Mouse (Mus musculus) left cerebral cortex, adult 9 months (tissue): ENCODE data around the gene Tjp3.

Experiments used
- DNase-seq, 2 experiments: peaks; one replicate each; pipeline ENCODE4 v3.0.0; 2022; ENCODE audit warnings: low spot score in 2 of 2

Gene Tjp3

DNA sequence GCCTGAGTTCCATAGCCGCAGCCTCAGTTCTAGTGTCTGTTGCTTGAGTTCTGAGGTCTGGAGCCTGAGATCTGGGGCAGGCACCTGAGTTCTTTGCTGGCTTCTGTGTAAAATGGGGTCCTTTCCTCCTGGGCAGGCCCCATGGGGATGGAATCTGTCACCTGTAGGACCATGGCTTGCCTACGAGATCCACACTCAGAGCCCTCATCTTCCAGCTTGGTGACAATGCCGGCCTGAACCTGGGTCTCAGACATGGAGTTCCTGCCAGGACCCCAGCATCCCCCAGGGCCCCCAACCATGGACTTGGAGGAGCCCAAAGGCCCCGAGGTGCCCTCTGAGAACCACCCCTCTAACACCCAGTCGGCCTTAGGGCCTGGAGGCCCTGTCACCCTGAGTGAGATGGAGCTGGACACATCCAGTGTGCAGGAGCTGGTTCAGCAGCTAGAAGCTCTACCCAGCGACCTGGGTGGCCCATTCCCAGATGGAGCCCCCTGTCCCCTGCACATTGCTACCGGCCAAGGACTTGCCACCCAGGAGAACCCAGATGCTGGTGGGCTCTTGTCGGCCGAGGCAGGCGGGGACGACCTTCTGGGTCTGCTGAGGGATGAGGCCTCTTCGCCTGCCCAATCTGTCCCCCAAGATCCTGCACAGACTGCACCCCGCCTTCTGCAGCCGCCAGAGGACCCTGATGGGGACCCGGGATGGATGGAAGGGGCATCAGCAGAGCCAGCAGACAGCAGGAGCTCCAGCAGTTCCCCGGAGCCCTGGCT, 22.6 kb downstream of the Tjp3 start:
- DNase-seq, result no peak

DNA sequence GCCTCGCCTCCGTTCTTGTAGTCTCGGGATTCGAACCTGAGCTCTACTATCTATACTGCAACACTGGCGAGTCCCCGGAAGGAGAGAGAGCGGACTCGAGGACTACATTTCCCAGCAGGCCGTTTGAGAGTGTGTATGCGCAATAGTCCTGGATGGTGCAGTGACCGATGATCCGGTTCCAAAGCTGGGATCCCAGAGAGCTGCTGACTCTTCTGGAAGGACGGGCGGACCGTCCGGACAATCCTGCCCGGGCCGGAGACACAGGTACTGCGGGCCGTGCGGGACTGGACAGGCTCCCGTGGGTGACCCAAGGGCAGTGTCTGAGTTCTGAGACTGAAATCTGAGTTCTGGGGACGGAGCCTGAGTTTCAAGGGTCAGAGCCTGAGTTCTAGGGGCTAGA, 23.3 kb downstream of the Tjp3 start:
- DNase-seq, result peak; percentile 70 to 90

DNA sequence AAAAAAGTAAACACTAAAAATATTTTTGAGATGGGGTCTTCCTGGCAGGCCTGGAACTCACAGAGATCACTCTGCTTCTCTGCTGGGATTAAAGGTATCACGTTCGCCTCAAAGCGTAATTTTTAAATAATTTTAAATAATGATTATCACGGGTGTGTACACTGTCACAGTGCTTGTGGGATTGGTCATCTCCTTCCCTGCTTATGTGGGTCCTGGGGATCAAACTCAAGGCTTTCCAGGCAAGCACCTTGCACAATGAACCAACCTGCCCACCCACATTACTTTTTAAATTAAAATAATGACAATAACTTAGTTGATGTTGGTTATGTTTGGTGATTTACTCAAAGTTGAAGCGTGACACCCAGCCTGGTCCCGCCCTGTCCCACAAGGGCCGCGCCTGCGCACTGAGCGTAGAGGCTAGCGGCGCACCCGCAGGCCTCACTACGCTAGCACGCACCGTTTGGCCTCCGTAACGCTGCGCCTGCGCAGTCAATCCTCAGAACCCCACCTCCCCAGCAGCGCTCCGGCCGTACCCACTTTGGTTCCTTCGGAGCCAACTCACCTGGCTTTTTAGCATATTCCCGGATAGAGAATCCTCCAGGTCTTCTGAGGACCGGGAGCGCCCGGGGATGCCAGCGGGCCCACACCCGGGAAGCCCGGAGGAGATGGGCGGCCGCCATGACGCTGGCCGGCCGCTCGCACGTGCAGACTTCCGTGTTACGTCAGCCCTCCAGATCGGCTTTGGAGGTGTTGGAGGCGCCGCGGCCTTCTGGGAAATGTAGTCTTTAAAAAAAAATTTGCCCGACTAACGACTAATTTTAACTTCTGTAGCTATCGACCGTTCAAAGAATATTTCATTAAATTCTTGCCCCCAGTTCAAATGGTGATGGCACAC, 24.9 kb downstream of the Tjp3 start, which contains the start of the genes Mrpl54 and Apba3:
Gene Mrpl54 (minus strand): TSS at position 724 of the 895 bp plus-strand sequence.
Gene Apba3 (plus strand): TSS at position 750 of the 895 bp plus-strand sequence.
- peak; percentile 87 to 95 for DNase-seq

DNA sequence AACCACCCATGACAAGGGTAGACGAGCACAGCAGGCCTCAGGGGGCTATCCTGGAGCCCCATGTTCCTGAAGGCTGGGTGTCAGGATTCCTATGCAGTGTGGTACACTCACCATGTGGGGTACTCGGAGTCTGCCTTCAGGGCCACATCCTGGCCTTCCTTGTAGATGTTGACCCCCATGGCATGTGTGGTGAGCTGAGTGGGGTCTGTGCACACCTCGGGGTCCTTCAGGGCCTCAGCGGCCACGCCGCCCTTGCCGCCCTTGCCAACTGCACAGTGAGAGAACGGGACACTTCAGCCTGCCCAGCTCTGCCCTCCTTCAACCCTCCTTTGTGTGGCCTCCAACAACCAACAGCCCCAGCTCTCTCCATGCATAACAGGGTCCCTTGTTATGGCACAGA, 25.8 kb downstream of the Tjp3 start:
- DNase-seq, result no peak

DNA sequence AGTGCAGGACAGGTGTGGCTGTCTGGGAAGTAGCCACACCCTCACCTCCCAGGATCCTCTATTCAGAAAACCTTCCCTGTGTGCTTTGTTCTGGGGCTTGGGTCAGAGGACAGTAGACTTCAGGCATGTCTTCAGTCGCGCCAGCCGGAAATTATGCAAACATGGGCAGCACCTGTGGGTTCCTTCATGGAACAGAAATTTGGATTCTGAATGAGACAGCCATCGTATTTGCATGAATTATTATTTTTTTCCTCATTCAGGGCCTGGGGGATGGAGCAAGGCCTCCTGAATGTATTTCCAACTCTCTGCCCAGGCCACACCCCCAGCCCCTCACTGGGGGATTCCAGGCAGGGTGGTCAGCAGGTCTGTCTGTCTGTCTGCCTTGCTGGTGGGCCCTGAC, 30.4 kb downstream of the Tjp3 start:
- DNase-seq, result no peak

DNA sequence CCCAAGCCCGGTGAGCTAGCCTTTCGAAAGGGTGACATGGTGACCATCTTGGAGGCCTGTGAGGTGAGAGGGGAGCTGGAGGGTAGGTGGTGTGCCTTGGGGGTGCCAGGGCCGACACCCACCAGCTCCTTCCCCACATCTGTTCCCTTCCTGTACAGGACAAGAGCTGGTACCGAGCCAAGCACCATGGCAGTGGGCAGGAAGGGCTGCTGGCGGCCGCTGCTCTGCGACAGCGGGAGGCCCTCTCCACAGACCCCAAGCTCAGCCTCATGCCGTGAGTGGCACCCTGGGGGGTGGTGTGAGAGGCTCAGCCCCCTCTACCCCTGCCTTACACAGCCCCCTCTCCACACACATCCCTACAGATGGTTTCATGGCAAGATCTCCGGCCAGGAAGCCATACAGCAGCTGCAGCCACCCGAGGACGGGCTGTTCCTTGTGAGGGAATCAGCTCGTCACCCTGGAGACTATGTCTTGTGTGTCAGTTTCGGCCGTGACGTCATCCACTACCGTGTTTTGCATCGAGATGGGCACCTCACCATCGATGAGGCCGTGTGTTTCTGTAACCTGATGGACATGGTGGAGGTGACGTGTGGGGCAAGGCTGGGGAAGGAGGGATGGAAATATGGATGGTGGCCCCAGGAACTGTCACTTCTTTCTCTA, 32.0 kb downstream of the Tjp3 start:
- DNase-seq, result no peak

DNA sequence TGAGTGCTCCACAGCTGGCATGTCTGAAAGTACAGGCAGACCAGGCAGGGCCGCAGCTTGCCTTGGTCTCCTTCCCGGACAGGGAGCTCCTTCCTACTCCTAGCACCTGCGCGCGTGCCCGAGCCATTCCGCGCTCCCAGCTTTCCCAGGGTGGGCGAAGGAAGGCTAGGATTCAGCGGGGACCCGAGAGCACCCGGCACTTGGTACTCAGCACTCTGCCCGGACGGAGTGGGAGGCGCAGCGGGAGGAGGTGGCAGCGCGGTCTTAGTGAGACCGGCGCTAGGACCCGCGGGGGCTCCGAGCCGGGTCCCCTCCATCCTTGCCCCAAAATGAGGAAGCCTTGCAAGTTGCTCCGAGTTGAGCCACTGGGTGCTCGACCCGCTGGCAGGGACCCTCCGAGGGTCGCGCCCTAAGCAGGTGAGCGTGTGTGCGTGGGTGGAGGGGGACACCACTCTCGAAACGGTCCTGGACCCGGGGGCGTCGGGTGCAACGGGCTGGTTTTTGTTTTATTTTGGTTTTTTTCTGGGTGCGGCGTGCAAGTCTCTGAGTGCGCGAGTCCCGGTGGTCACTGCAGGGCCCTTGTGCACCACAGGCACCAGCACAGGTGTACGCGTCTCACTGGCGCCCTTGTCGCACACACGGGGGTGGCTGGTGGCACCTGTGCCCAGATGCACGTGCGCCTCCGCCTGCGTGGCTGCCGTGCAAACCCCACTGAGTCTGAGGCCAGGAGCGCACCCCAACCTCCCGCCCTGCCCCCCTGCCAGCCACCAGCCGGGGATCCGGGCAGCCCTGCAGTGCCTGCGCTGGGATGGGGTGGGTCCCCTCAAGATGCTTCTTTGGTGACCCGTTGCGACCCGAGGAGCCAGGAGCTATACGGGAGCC, 34.0 kb downstream of the Tjp3 start:
- DNase-seq, result peak in 1 of 2 experiments; percentile 67

DNA sequence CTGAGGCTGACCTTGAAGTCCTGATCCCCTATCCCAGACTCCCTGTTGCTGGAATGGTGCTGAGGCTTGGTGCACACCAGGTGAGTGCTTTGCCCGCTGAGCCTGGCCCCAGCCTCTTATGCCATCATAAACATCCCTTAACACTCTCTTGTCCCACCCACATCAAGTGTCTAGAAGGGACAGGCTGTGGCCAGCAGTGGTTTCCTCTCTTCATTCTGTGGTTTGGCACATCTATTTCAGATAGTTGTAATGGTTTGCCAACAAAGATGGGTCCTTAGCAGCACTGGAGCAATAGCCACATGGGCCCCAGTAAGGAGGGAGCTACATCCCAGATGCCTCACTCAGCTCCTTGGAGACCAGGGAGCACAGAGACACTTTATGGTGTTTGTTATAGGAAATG, 36.5 kb downstream of the Tjp3 start:
- DNase-seq, result no peak

DNA sequence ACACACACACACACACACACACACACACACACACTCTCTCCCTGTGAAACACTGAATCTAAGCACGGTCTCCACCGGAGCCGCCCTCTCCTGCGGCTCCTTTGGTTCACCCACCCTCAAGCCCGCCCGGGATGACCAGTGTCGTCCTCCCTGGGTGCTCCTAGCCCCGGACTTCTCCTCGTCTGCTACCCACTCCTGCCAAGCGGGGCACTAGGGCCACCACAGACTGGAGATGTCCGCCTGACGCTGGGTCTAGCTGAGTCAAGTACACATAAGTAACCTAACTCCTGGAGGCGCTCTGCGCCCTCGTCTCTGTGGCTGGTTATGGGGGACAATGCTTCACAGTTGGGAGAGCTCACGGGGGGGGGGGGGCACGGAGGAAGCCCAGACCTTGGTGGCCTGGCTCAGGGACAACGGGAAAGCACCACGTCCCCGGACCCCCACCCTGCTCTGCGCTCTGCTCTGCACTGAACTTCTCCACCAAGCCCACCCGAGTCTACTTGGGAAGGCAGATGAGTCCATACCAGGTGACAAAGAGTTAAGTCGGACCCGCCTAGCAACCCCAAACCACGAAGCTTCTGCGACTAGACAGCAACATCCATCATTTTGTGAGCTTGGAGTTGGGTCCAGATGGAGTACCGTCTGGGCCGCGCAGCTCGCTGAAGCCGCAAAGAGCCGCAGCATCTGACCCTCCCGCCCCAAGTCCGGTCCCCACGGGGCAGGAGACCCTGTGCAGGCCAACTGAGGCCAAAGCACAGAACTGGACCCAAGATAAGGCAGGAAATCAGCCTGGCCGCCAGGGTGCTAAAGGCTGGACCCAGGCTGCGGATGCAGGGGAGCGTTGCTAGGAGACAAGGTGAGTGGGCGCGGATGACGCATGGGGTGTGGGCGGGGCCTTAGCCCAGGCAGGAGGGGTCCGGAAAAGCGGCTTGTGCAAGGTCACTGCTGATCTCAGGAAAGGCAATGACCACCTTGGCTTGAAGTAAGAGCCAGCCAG, 38.7 kb downstream of the Tjp3 start, which contains the start of gene Matk:
Gene Matk (plus strand): TSS at position 512 of the 996 bp plus-strand sequence.
- DNase-seq, result peak; percentile 83 to 92

DNA sequence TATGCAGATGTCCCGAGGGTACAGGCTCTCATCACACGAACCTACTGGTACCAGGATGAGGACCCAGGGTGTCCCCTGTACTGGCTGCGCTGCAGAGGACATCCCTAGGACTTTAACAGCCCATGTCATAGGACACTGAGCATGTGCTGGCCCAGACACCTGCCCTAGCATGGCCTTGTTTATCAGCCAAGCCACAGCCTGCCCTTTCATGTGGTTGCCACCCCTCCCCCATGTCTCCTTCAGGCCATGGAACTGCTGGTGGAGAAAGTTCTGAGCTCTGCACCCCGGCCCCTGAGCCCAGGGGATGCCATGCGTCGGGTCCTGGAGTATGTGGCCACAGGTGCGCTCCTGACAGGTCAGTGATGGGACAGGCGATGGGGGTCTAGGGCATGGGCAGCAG, 41.9 kb downstream of the Tjp3 start:
- DNase-seq, result no peak

DNA sequence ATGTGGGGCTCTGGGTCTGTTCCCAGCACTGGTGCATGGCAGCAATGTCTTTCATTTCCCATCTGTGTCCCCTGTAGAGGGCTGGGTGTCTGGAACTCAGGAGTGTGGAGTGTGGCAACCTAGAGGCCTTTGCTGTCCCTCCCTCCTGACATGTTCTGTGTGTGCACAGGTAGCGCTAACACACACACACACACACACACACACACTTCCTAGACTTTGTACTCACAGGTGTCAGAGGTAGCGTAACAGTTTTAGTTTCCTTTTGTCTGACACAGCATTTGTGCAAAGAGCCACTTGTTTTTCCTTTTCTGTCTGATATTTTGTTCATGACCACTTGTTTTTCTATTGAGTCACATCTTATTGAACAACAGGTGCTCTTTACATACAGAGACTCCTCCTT, 43.6 kb downstream of the Tjp3 start:
- DNase-seq, result no peak

DNA sequence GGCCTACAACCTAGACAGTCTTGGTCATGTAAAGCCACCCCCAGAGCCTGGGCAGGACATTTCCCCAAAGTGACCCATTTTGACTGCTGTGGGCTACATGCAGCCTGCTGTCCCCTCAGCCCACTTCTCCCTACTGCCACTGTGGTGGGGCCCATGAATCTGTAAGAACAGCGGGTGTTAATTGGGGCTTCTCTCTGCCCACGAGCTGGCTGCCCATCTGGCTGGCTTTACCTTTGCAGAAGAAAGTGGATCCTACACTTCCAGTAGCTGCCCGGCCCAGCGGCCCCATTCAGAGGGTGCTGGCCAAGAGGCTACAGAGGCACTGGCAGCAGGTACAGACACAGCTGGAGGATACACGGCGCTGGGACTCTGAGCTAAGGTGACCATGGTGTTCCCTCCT, 46.2 kb downstream of the Tjp3 start:
- DNase-seq, result peak in 1 of 2 experiments; percentile 61

DNA sequence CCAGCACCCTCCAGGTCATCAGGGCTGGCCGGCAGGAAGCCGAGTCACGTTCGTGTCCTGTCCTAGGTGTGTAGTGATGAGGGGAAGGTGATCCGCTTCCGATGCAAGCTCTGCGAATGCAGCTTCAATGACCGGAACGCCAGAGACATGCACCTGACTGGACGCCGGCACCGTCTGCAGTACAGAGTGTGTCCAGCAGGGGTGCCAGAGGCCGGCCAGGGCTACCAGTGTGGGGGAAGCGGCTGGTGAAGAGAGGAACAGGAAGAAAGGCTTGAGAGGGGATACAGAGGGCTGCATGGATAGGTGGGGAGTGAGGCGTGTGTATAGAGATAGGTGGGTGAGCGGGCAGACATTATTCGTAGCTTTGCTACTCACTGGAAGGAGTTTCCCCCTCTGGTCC, 46.8 kb downstream of the Tjp3 start:
- DNase-seq, result peak in 1 of 2 experiments; percentile 81

DNA sequence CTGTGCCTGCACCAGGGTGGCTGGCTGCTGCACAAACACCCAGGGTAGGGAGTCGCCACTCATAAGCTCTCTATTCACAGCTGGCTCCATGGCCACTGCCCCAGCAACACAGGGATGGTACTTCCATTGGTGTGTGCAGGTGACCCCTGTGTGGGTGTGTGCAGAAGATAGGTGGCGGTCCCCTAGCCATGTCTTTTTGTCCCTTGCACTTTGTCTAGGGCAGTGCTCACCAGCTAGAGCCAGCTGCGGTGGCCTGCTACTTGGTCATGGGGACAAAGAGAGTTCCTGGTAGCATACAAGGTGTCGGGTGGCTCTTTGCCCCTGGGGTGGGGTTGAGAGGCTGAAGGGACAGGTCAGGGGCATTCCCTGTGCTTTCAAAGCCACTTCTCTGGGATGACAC, 47.2 kb downstream of the Tjp3 start:
- no peak for DNase-seq

DNA sequence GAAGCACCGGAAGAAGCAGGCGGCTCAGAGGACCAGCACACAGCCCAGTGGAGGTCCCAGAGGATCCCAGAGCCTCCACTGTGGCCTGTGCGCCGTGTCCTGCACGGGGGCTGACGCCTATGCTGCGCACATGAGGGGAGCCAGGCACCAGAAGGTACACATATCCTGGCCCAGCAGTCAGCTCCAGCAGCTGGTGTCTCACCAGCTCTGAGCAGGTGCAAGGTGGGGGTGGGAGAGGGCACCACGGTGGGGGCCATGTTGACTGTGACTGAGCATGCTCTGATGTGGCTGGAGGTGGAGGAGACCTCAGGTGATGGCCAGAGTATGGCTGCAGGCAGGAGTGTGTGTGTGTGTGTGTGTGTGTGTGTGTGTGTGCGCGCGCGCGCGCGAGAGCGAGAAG, 49.4 kb downstream of the Tjp3 start:
- DNase-seq, result no peak

DNA sequence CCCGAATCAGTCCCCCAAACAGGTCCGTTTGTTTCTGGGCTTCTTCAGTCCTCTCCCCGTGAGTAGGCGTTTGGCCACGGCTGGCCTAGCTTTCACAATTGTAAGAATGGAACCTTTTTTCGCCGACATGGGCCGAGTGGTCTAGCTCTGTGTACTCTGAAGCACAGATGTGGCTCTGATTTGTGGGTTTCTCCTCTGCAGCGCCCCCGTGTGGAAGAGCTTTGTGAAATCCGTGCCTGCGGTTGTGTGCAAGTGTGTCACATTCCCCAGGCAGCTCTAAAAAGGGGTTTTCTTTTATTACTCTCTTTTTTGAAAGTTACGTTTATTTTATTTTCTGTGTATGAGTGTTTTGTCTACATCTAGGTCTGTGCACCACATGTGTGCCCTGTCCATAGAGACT, 50.5 kb downstream of the Tjp3 start:
- DNase-seq, result peak in 1 of 2 experiments; percentile 73

DNA sequence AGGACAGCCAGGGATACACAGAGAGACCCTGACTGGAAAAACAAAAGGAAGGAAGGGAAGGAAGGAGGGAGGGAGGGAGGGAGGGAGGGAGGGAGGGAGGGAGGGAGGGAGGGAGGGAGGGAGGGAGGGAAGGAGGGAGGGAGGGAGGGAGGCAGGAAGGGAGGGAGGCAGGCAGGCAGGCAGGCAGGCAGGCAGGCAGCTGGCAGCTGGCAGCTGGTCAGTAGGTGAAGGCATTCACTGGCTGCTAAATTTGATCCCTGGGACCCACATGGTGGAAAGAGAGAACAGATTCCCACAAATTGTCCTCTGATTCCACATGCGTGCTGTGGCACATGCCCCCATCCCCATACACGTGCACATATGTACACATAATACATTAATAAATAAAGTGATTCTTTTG, 52.8 kb downstream of the Tjp3 start:
- DNase-seq, result no peak

DNA sequence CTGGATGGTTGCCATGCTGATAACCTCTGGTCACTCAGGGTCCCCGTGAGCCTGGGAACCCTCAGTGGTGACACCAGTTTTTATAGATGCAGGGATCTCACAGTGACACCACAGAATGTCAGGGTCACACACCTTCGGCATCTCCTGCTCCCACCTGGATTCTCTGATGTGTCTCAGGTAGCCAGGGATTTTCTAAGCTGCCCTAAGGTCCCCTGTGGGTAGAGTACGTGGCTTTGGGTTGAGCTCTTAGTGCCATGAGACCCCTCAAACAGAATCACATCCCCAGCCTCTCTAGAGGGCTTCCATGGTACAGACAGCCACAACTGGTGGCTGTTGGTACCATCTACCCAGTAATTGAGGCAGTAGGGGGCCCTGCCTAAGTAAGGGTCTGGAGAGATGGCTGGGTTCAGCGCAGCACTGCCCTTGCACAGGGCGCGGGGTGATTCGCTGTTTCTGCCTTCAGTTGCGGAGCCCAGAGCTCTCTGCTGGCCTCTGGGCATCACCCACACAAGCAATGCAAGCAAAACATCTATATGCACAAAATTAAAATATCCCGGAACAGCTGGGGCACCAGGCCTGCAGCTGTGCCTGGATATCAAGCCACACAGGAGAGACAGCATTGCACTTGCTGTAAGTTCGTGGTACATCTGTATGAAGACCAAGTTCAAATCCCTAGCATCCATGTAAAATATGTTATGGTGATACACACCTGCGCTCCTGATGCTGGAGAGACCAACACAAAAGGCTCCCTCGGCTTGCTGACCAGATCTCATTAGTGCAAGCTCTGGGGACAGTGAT, 54.7 kb downstream of the Tjp3 start:
- DNase-seq, result no peak

DNA sequence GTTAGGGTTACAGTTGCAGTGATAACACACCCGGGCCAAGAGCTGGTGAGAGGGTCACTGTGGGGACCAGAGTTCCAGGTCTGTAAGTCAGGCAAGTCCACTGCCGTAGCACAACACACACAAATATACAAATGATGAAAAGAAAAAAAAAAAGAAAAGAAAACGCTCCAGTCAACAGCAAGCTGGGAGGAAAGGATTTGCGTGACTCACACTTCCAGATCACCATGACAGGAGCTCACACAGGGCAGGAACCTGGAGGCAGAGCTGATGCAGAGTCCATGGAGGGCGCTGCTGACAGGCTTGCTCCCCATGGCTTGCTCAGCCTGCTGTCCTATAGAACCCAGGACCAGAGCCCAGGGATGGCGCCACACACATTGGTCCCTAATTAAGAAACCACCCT, 57.2 kb downstream of the Tjp3 start:
- no peak for DNase-seq
